Mouse (Mus musculus): Measurements from ENCODE around the gene Cct4.

Cct4 gene

DNA sequence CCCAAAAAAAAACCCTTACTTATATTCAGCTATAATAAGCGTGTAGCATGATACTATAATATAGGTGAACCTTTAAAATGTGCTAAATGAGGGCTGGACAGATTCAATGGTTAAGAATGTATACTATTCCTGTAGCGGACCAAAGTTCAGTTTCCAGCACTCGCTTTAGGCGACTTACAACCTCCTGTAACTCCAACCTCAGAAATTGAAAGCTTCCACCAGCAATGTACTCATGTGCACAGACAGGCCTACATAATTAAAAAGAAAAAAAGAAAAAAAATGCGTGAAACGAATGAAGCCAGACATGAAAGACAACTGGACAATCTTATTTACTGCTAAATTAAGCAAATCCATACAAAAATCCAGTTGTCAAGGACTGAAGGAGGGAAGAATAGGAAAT is 7.5 kb upstream of the Cct4 start:
- no peak for DNase-seq (ENCODE audit: low spot score)

DNA sequence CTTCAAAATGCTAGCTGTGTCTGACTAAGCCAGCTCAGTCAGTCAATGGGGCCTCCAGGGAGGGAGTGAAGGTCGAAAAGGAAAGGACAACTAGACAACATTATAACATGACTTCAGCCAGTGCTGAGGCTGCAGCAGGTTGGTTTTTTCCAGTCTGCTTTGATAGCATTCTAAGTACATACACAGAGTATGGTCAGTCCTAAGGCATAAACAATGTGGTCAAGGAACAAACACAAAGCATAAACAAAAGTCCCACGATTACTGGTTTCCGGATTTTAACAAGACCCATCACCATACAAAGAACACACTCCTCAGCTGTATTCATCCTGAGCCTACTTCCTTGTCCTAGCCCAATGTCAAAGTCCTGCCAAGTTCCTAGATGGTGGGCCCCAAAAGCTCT is 4.8 kb upstream of the Cct4 start:
- DNase-seq (ENCODE audit: low spot score) = no peak

DNA sequence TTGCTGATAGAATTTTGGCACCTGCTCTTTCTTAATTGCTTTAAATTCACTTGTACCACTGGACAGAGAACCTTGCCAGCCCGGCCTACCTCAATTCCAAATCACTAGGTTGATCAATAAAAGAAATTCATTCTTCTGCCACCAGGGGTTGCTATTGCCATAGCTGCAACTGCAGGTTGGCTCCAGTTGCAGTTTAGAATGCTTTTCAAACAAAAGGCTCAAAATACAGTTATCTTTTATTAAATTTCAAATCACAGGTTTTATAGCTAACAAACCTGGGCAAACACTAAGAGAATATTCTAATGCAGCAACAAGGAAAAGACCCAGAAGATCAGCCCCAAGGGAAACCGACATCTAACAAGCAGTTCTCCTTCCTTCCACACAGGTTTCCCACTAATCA is 3.0 kb upstream of the Cct4 start:
- DNase-seq (ENCODE audit: low spot score) = no peak

DNA sequence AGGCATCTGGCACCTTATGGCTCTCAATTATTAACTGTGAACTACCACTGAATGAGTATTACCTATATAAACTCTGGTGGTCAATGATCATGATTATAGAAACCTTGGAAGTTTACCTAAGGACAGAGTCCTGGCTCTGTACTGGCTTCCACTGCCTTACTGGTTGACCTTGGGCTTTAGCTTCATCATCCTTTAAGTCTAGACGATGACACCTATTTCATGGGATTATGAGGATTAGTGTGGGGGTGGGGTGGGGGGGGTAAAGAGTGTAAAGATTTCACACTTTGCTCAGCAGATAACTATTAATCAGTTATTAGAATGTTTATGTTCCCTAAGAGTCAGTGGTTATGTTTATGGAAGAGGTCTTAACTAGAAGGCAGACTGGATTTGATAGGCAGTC is 533 bp upstream of the Cct4 start:
- DNase-seq (ENCODE audit: low spot score) = no peak

DNA sequence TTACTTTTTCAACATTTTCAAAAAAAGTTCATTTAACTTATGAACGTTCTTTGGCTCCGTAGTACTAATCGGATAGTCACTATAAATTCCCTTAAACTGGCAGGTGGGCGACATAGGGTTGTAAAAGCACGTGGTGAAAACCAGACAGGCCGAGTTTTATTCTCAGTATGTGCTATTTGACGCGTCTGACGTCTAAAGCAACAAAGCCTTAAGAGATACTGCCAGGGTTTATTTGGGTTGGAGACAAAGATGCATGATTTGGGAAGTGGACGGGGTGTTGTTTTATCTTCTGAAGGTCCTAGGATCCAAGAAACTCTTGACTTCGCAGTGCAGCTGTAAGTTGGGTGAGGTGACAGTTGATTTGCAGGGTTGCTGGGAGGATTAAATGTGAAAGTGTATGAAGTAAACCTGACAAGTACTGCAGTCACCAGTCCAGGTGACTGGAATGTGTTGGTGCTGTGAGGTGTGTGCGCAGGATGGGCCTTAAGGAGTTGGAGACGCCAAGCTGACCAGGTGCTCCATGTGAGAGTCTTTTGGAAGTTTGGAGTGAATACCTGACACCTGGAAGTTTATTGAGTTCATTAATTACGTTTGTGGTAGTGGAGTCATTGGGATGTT is 1.0 kb downstream of the Cct4 start:
- DNase-seq (ENCODE audit: low spot score) = no peak

DNA sequence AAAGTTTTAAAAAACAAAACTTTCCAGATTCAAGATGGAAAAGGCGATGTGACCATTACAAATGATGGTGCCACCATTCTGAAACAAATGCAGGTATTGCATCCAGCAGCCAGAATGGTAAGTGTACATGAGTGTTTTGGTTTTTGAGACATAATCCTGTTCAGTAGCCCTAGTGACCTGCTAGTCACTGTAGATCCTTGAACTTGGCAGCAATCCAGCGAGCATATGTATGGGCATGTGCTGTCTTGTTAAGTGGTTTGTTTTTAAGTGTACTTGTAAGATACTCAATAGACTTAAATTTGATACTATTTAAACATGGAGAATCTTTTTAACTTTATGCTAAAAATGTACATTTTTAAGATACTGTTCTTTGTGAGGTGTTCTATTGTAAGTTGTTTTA is 4.0 kb downstream of the Cct4 start:
- no peak for DNase-seq (ENCODE audit: low spot score)

DNA sequence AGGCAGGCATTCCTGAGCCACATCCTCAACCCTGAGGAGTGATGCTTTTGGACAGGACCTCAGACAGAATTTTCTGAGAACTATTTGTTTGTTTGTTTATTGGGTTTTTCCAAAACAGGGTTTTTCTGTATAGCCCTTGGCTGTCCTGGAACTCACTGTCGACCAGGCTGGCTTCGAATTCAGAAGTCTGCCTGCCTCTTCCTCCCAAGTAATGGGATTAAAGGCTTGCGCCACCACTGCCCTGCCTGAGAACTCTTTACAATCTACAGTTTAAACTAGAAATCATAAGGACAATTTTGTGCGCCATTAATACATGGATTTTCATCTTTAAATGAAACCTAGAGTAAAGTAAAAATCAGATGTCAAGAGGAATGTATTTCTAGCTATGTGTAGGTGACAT is 5.1 kb downstream of the Cct4 start:
- no peak for DNase-seq (ENCODE audit: low spot score)

DNA sequence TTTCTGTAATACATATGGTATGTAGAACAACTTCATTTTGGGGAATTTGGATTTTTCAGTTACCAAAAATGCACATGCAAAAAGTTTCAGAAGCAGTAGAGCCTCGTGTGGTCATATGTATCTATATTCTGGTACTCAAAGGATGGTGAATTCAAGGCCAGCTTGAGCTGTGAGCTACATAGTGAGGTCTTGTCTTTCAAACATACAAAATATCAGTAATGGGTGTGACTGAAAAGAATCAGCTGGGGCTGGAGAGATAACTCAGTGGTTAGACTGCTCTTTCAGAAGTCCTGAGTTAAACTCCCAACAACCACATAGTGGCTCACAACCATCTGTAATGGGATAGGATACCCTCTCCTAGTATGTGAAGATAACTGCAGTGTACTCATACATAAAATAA is 8.0 kb downstream of the Cct4 start:
- DNase-seq (ENCODE audit: low spot score) = no peak

DNA sequence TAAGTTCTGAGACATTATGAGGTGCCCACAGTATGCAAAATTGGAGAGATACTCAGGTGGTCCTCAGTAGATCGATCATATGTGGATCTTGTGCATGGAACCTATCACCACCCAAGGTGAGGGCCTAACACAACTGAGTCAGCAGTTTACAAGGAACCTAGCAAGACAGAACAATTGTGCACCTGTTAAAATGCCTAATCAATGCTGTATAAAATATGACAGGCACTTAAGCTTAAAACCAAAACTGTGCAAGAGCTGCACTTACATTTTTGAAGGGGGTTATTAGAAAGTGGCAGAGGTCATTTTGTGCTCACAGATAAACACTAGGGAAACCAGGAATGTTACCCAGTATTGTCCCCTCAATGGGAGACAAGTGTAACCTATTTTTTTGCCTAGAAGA is 15.0 kb downstream of the Cct4 start:
- DNase-seq (ENCODE audit: low spot score) = no peak

DNA sequence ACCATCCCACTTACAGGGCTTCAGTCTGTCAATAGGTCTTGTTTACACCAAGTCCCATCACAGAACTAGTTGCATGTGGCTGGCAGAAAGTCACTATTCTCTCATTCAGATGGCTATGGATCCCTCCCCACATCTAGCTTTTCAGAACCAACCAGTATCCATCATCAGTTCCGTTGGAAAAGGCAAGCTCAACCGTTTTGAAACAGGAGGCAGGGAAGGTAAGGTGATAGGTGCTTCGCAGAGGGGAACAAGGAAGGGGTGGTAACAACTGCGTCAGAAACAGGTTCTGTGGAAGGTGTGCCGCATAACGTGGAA is 16.8 kb downstream of the Cct4 start:
- DNase-seq (ENCODE audit: low spot score) = no peak

DNA sequence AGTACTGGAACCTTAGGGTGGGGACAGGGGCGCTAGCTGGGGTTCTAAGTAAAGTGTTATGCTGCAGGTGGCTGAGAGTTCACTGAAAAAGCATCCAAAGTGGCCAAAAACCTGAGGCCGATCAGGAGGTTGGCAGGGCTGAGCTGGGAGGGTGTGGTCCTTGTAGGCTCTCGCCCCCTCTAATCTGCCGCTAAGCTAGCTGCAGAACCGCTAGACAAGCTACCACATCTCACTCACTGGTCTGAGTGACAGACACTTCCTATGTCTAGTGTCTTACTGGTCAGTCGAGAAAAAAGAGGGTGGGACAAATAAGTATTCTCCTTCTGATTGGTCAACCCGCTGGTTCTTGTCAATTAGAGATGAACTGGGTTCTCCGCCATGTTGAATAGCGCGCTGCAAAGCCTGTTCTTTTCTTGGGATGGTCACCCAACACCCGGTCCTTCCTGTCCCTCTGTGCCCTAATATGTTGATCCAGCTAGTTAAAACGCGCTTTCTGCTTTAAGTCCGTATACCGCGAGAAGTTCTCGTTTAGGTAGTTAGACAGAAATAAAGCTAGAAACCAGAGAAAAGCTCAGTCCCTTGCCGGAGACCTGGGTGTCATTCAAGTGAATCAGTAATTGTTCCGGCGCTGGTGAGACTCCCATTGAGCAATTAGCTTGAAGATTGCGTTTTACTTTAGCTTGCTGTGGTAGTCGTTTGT is 17.3 kb downstream of the Cct4 start, which contains the start of gene Fam161a:
Gene Fam161a, plus strand, starts transcription at position 51 of the 700 bp plus-strand sequence.
- peak; percentile 71 for DNase-seq (ENCODE audit: low spot score)

DNA sequence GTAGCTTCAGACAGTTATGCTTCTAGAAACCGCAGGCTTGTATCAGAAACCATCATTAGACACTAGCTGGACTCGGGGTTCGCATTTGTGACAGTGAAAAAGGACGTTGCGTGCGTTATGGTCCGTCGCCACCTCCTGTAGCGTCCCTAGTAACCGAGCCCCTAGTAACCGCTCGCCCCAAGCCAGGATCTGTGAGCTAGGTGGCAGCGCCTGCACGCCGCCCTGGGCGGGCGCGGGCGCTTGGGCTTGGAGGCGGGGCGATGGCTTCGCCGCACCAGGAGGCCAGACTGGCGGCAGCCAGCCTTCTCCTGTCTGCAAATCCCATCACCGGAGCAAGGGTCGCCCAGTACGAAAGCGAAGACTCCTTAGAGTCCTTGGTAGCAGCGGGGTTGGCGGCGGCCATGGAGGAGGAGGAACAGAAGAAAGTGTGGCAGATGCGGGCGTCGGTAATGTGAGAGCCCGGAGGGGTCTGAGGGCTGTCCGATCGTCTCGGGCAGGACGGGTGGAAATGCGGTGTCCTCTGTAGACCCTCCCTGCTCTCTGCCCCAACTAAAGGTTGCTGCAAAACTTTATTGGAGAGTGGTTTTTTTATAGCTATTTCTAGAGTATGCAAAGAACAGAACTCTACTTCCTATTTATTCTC is 18.0 kb downstream of the Cct4 start:
- peak; percentile 78 for DNase-seq (ENCODE audit: low spot score)

DNA sequence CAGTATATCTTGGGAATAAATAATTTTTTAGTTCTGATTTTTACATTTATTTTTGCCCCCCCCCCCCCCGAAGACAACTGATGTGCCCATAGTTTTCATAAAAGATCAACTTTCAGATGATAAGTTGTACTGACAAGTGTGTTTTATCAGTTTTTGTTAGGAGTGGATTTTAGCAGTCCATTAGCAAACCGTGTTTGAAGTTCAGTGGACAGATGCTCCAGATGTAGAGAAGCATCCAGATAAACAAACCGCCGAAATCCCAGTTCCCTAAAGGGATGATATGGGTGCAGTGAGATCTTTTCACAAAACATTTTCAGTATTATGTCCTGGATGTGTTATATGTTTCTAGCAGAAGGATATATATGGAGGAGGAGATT is 18.5 kb downstream of the Cct4 start:
- DNase-seq (ENCODE audit: low spot score) = no peak

DNA sequence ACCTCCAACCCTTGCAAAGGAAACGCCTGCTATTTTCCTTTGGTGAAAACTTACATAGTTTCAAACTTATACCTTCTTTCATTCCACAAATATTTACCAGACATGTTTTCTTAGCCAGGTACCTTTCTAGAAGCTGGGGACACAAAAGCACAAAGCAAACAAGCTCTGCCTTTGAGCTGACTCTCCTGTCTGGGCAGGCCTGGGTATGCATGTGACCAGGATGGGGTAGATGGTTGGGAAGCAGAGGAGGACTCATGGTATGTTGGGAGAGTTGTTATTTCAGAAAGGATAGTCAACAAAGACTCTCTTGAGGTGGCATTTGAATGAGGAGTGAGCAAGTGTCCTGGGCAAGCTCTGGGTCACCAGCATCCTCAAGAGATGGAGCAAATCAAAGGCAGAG is 22.8 kb downstream of the Cct4 start:
- peak; percentile 52 for DNase-seq (ENCODE audit: low spot score)

DNA sequence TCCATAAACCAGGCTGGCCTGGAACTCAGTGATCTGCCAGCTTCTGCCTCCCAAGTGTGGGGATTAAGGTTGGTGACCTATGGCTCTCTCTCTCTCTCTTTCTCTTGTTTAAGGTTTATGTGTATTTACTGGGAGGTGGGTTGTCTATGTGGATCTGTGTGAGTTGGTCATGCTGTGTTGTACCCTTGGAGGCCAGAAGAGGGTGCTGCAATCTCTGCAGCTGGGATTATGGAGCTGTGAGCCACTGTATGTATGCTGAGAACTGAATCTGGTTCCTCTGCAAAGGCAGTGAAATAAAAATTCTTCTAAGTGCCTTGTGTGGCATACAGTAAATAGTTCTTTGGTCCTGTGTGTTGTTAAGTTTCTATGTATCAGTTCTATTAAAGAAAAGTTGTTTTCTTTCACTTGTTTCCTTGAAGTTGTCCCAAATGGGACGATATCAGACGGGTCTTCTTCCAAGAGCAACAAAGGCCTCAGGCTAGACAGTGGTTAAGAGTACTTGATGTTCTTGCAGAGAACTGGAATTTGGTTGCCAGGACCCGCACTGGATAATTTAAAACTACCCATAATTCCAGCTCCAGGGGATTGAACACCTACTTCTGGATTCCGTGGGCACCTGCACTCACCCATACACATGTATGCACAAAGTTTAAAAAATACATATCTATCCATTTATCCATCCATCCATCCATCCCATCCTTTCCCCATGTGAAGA is 23.4 kb downstream of the Cct4 start:
- no peak for DNase-seq (ENCODE audit: low spot score)

DNA sequence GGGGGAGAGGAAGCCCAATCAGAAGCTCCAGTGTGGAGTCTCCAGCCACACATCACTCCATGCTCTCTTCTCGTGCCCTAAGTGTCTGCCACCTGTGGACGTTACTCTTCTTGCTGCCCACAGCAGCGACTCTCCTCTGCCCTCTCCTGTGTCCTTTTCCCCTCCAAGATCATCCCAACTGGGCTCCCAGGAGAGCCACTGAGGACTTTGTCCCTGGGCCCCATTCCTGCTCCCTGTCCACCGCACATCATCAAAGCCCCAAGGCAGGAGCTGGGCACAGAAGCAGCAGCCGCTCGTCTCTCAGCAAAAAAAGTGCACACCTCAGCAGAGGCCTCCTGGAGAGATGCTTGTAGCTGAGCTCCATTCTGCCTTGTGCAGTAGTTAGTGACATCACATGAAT is 24.7 kb downstream of the Cct4 start:
- no peak for DNase-seq (ENCODE audit: low spot score)

DNA sequence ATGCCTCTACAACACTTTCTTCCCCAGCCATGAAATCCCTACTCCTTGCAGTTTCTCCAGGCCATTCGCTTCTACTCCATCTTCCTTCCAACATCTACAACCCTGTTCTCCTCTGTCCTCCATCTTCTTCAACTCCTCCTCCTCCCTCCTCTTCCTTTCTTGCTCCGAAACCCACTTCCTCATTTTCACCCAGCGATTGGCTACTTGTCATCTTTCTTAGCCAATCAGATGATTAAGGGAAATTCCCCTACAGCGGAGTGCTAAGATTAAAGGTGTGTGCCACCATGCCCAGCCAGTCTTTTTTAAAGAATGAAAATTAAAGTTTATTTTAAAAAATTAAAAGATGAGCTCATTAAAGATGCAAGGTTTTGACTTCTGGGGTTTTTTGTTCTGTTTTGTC is 27.6 kb downstream of the Cct4 start:
- no peak for DNase-seq (ENCODE audit: low spot score)

DNA sequence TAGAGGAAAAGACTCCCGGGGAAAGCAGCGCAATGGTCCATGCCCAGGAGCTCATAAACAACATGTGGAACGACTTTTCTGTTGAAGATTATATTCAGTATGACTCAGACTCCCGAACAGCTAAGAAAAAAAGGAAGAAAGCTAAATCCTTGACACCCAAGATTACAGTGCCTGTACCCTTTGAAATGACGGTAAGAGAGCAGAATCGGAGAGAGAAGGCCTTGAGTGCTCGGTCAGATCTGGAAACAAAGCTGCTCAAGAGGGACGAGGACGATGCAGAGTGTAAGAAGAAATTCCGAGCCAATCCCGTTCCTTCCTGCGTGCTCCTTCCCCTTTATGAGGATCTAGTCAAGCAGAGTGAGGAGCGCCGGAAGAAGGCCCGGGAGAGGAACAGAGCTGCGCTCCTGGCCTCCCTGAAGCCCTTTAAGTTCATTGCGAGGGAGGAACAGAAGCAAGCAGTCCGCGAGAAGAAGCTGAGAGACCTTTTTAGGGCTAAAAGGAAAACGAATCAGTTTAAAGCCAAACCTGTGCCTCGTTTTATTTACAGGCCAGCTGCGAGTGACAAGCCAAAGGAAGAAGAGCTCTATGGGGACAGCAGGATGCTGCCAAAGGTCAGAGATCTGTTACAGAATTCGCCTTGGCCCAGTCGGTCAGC is 29.9 kb downstream of the Cct4 start:
- DNase-seq (ENCODE audit: low spot score) = no peak

DNA sequence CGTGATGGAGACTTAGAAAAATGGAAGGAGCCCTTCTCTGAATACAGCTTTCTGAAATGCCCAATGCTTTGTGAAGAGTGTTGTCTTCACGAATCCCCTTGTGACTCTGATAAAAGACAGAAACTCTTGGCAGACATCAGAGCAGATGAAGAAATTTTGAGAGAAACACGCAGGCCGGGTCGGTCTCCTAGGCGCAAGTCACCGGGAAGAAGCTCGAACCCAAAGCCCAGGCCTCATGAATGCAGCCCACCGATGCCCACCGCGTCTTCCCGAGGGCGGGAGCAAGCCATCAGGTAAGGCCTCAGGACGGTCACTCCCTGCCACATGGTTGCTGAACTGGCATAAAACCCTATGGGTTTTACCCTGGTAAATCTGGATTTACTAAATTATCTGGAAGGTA is 30.5 kb downstream of the Cct4 start:
- DNase-seq (ENCODE audit: low spot score) = no peak

DNA sequence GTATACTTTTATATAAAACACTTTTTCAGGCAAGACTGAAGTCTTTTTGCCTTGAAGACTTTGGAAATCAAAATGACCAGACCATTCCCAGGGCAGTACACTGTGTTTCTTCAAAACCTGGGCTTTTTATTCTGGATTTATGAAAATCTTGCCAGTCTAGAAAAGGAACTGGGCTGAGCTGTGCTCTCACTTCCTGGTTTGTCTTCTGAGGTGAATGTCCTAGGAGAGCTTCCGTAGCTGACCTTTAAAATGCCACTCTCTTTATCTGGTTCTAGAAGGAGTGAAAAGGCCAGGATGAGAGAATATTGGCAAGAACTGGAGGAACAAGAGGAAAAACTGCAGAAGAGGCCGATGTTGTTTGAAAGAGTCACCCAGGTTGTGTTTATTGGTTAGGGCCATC is 32.8 kb downstream of the Cct4 start:
- DNase-seq (ENCODE audit: low spot score) = no peak

DNA sequence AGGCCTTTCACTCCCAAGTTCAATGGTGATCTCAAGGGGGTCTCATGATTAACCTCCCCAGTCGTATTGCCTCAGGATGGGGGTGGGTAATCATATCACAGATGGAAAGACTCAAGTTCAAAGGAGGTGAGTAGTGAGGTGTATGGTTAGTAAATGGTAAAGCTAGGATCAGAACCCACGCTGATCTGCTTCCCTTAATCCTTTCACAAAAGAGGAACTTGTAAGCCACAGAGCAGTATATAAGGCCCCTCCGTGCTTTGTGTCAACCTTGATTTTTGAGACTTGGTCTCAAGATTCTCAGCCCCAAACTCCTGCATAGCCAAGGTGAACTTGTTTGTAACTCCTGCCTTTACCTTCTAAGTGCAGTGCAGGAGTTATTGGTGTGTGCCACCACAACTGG is 33.9 kb downstream of the Cct4 start:
- DNase-seq (ENCODE audit: low spot score) = no peak

DNA sequence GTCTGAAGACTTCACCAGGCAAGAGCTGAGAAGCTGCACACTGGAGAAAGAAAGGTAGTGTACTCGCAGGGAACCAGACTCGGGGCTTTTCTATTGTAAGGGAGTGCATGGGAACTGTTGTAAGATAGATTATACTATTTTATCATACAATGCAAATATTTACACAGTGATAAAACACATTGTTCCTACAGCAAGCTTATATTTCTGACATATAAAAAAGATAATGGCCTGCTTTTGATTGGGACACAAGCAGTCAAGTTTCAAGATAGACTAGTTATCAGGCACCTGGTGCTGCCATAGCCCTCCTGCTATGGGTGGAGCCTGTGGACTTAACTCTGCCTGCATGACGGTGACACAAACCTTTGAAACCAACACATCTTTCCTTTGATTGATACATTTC is 38.6 kb downstream of the Cct4 start:
- DNase-seq (ENCODE audit: low spot score) = no peak

DNA sequence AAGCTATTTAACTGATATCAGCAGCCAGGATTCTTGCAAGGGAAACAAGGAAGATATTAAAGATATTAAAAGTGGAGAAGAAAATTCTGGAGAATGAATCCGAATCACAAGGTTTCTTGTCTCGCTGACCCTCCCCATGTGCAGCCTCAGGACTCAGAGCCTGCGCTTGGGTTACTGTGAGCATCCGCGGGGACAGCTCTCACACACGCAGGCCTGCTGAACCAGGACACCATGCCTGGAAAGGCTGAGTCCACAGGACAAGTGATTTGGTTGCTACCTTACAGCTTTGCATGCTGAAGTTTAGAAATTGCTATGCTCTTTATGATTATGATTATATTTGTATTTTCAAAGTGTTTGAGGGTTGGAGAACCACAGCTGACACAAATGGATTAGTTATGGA is 39.1 kb downstream of the Cct4 start:
- no peak for DNase-seq (ENCODE audit: low spot score)

All from urinary bladder, postnatal 14 days (tissue).